24 mouse cellular contexts compared by ENCODE assay signal in genomic region chr15:100400592-100401250, GRCm38 (mm10). TPM values are rescaled to one million over a fixed set of nuclear protein-coding genes. Genes with fewer than 3 reads are reported as not detected.
DNase-seq lines count a peak whose midpoint lies in the region; ATAC-seq and TF ChIP-seq lines count a peak whose summit lies in the region.
"Had no signal": no experiment of that assay in that cellular context is flagged by ENCODE, and none has a peak within 500 bp of the region (broad histone marks: within the 10 kb centered on the region; RNA-seq: fewer than 3 reads in every experiment).

No protein-coding gene starts in this region.

- TF ChIP-seq EP300 in liver, postnatal 0 days (IDR thresholded peaks at IDR 0.05; ENCODE audit: low read depth), result no peak

- 67% methylated on average over 16 of the region's 16 CpGs for whole genome bisulfite sequencing in liver, postnatal 0 days (ENCODE audit: insufficient replicate concordance)
- WGBS in liver, embryonic 11.5 days, result 84% methylated on average over 16 of the region's 16 CpGs

- peaks cover 86% of the 10 kb centered on the region for H3K36me3 ChIP-seq in liver, postnatal 0 days (replicated peaks; ENCODE audit: insufficient read depth, low read length)
- peaks cover 84% of the 10 kb centered on the region for H3K36me3 ChIP-seq in liver, embryonic 11.5 days (ENCODE audit: control insufficient read depth, insufficient read depth, low read length)

- no peak overlapping the region for H3K27ac ChIP-seq in liver, postnatal 0 days (ENCODE audit: low read depth)
- H3K27ac ChIP-seq in liver, embryonic 11.5 days (ENCODE audit: low read depth, low read length), result no peak overlapping the region
- H3K27ac ChIP-seq: embryonic facial prominence, embryonic 13.5 days; forebrain, embryonic 15.5 days; heart, embryonic 15.5 days; layer of hippocampus, adult 2 months; limb, embryonic 12.5 days; midbrain, embryonic 15.5 days; neural tube, embryonic 15.5 days had no signal

- H3K27me3 ChIP-seq in liver, postnatal 0 days (ENCODE audit: insufficient read depth, low read length), result no peaks in the 10 kb centered on the region
- H3K27me3 ChIP-seq in liver, embryonic 11.5 days (replicated peaks; ENCODE audit: control insufficient read depth, insufficient read depth, low read length), result no peaks in the 10 kb centered on the region
- H3K27me3 ChIP-seq: embryonic facial prominence, embryonic 13.5 days; forebrain, embryonic 15.5 days; heart, embryonic 15.5 days; limb, embryonic 12.5 days; midbrain, embryonic 15.5 days; neural tube, embryonic 15.5 days had no signal

- no peak overlapping the region for H3K4me3 ChIP-seq in liver, postnatal 0 days (ENCODE audit: low read depth, low read length)
- H3K4me3 ChIP-seq in liver, embryonic 11.5 days (ENCODE audit: low read depth, low read length), result no peak overlapping the region
- H3K4me3 ChIP-seq: embryonic facial prominence, embryonic 13.5 days; forebrain, embryonic 15.5 days; heart, embryonic 15.5 days; layer of hippocampus, adult 2 months; limb, embryonic 12.5 days; midbrain, embryonic 15.5 days; neural tube, embryonic 15.5 days had no signal

- peaks cover 16% of the 10 kb centered on the region; the same call in 1 of the 2 replicates for H3K4me1 ChIP-seq in liver, postnatal 0 days (ENCODE audit: insufficient read depth)
- peaks cover 9% of the 10 kb centered on the region for H3K4me1 ChIP-seq in liver, embryonic 11.5 days (replicated peaks; ENCODE audit: control insufficient read depth, insufficient read depth, low read length)
- H3K4me1 ChIP-seq: embryonic facial prominence, embryonic 13.5 days; forebrain, embryonic 15.5 days; limb, embryonic 12.5 days; midbrain, embryonic 15.5 days; neural tube, embryonic 15.5 days had no signal

- peak; percentile 7; the same call in 1 of the 2 replicates for ATAC-seq in liver, postnatal 0 days
- ATAC-seq in liver, embryonic 11.5 days (replicated peaks; ENCODE audit: low FRiP score), result no peak
- ATAC-seq: activated CD4-positive, CD25-positive, alpha-beta regulatory T cell, adult 4 months; forebrain, embryonic 15.5 days; midbrain, embryonic 15.5 days had no signal

- H3K9me3 ChIP-seq in liver, postnatal 0 days (ENCODE audit: low read length), result no peaks in the 10 kb centered on the region
- H3K9me3 ChIP-seq in liver, embryonic 11.5 days (ENCODE audit: control insufficient read depth, low read length), result no peaks in the 10 kb centered on the region
- H3K9me3 ChIP-seq: embryonic facial prominence, embryonic 13.5 days; forebrain, embryonic 15.5 days; heart, embryonic 15.5 days; limb, embryonic 12.5 days; midbrain, embryonic 15.5 days; neural tube, embryonic 15.5 days had no signal

- peak overlapping the region; percentile 61; the same call in 1 of the 2 replicates for H3K4me2 ChIP-seq in liver, postnatal 0 days (ENCODE audit: low read depth, low read length)
- H3K4me2 ChIP-seq in liver, embryonic 11.5 days, result no peak overlapping the region
- H3K4me2 ChIP-seq: embryonic facial prominence, embryonic 13.5 days; forebrain, embryonic 15.5 days; heart, embryonic 15.5 days; limb, embryonic 12.5 days; midbrain, embryonic 15.5 days; neural tube, embryonic 15.5 days had no signal

- no peak overlapping the region for H3K9ac ChIP-seq in liver, postnatal 0 days (replicated peaks)
- H3K9ac ChIP-seq in liver, embryonic 11.5 days (ENCODE audit: low read depth, low read length), result no peak overlapping the region
- H3K9ac ChIP-seq: embryonic facial prominence, embryonic 13.5 days; forebrain, embryonic 15.5 days; heart, embryonic 15.5 days; limb, embryonic 12.5 days; midbrain, embryonic 15.5 days; neural tube, embryonic 15.5 days had no signal

- TF ChIP-seq CTCF in liver, postnatal 0 days (IDR thresholded peaks at IDR 0.05; ENCODE audit: low read depth), result no peak

- DNase-seq in liver, postnatal 0 days, result no peak
- DNase-seq in liver, embryonic 11.5 days (ENCODE audit: low spot score), result no peak
- DNase-seq in kidney, adult 18-20 months, result peak; percentile 73
- DNase-seq in kidney, postnatal 10 days, result peak; percentile 76
- no peak for DNase-seq in spleen, postnatal 10 days (ENCODE audit: low spot score in 2 of 2)
- DNase-seq in layer of hippocampus, adult 9-11 months, result no peak
- no peak for DNase-seq in right cerebral cortex, postnatal 4 days
- DNase-seq: adrenal gland, postnatal 14 days; cerebellum, postnatal 10 days; gastrocnemius, postnatal 14 days; heart, adult 18-20 months; heart, postnatal 4 days; lung, adult 2 months; lung, postnatal 36 days; thymus, postnatal 14 days had no signal

RNA-seq across cellular contexts. Expression of gene Gm5475, which starts 21.2 kb away (rescaled TPM):
- 0.04 TPM in 1 of 2 replicates, not detected in the other for polyA plus RNA-seq in liver, postnatal 0 days (2015; fragmentation: Nextera tagmentation; extraction: Ambion mirVana)
- 0.10 TPM in 1 of 2 replicates, not detected in the other for polyA plus RNA-seq in liver, embryonic 11.5 days (2014; fragmentation: Nextera tagmentation; extraction: Ambion mirVana)
- polyA plus RNA-seq: embryonic facial prominence, embryonic 13.5 days; heart, embryonic 15.5 days; lung, adult 2 months had no signal

RNA-seq across cellular contexts. Expression of gene Slc11a2, which starts 24.2 kb away (rescaled TPM):
- 15.0 and 16.3 TPM in 2 replicates for polyA plus RNA-seq in liver, postnatal 0 days (2015; fragmentation: Nextera tagmentation; extraction: Ambion mirVana)
- polyA plus RNA-seq in liver, embryonic 11.5 days (2014; fragmentation: Nextera tagmentation; extraction: Ambion mirVana), result 51.2 and 55.4 TPM in 2 replicates

RNA-seq across cellular contexts. Expression of gene Higd1c, which starts 36.4 kb away (rescaled TPM):
- not detected in 2 replicates for polyA plus RNA-seq in liver, postnatal 0 days (2015; fragmentation: Nextera tagmentation; extraction: Ambion mirVana)
- polyA plus RNA-seq in liver, embryonic 11.5 days (2014; fragmentation: Nextera tagmentation; extraction: Ambion mirVana), result not detected in 2 replicates
- polyA plus RNA-seq: activated CD4-positive, CD25-positive, alpha-beta regulatory T cell, adult 4 months; brain, embryonic 14.5 days; embryonic facial prominence, embryonic 13.5 days; forebrain, embryonic 15.5 days; heart, embryonic 15.5 days; limb, embryonic 12.5 days; lung, adult 2 months; midbrain, embryonic 15.5 days; neural tube, embryonic 15.5 days had no signal

RNA-seq across cellular contexts. Expression of gene Mettl7a2, which starts 47.7 kb away (rescaled TPM):
- polyA plus RNA-seq in liver, postnatal 0 days (2015; fragmentation: Nextera tagmentation; extraction: Ambion mirVana), result not detected in 2 replicates
- not detected in 2 replicates for polyA plus RNA-seq in liver, embryonic 11.5 days (2014; fragmentation: Nextera tagmentation; extraction: Ambion mirVana)
- polyA plus RNA-seq: activated CD4-positive, CD25-positive, alpha-beta regulatory T cell, adult 4 months; brain, embryonic 14.5 days; embryonic facial prominence, embryonic 13.5 days; forebrain, embryonic 15.5 days; heart, embryonic 15.5 days; limb, embryonic 12.5 days; lung, adult 2 months; midbrain, embryonic 15.5 days; neural tube, embryonic 15.5 days had no signal

RNA-seq across cellular contexts. Expression of gene Methig1, which starts 47.8 kb away (rescaled TPM):
- 0.12 and 0.15 TPM in 2 replicates for polyA plus RNA-seq in liver, postnatal 0 days (2015; fragmentation: Nextera tagmentation; extraction: Ambion mirVana)
- polyA plus RNA-seq in liver, embryonic 11.5 days (2014; fragmentation: Nextera tagmentation; extraction: Ambion mirVana), result not detected in 2 replicates
- polyA plus RNA-seq: activated CD4-positive, CD25-positive, alpha-beta regulatory T cell, adult 4 months; brain, embryonic 14.5 days; embryonic facial prominence, embryonic 13.5 days; forebrain, embryonic 15.5 days; heart, embryonic 15.5 days; lung, adult 2 months had no signal

Comparison
In these comparisons a context has a peak if more than half of its experiments do, and no peak if none do; other contexts are left out.
1. DNase-seq: peak in kidney, adult 18-20 months (single experiment) and kidney, postnatal 10 days (single experiment); none in liver, postnatal 0 days (single experiment), liver, embryonic 11.5 days (single experiment), spleen, postnatal 10 days (0 of 2), layer of hippocampus, adult 9-11 months (single experiment) and right cerebral cortex, postnatal 4 days (single experiment).